Mouse (Mus musculus) stomach, embryonic 14.5 days (tissue): ENCODE results near the gene Dst. TPM values are rescaled to one million over a fixed set of nuclear protein-coding genes. Genes with fewer than 3 reads are reported as not detected.

Experiments
- ATAC-seq: fragments of 200-750 bp; cut with Nextera tagmentation; 2 replicates; pipeline ENCODE4 v1.8.0; 2017; ENCODE audit warnings: low read depth, moderate TSS enrichment; ENCODE audit not compliant: insufficient number of reproducible peaks, insufficient read depth, low FRiP score
- H3K27ac ChIP-seq: fragments of 300-500 bp; sonication (generic); 2 replicates; pipeline ENCODE4 v1.5.1; 2014; ENCODE audit warnings: mild to moderate bottlenecking, low read length, moderate library complexity, mixed read lengths
- H3K27me3 ChIP-seq: fragments of 300-500 bp; sonication (generic); 2 replicates; pipeline ENCODE4 v1.6.1; 2014; ENCODE audit warnings: low read length, control low read depth, mixed read lengths; ENCODE audit not compliant: control insufficient read depth, insufficient read depth
- H3K36me3 ChIP-seq: fragments of 300-500 bp; sonication (generic); 2 replicates; pipeline ENCODE4 v1.6.1; 2014; ENCODE audit warnings: mild to moderate bottlenecking, control low read depth, low read length, moderate library complexity, mixed read lengths; ENCODE audit not compliant: control insufficient read depth, insufficient read depth
- H3K4me1 ChIP-seq: fragments of 300-500 bp; sonication (generic); 2 replicates; pipeline ENCODE4 v1.6.1; 2014; ENCODE audit warnings: low read length, control low read depth, mixed read lengths; ENCODE audit not compliant: control insufficient read depth, insufficient read depth
- H3K4me2 ChIP-seq: fragments of 300-500 bp; sonication (generic); replicated peaks from 2 replicates; pipeline ENCODE4 v1.6.1; 2014; ENCODE audit warnings: low read depth, low read length, control low read depth
- H3K4me3 ChIP-seq: fragments of 300-500 bp; sonication (generic); 2 replicates; pipeline ENCODE4 v1.5.1; 2014; ENCODE audit warnings: low read depth, low read length, control low read depth
- H3K9ac ChIP-seq: fragments of 300-500 bp; sonication (generic); replicated peaks from 2 replicates; pipeline ENCODE4 v1.6.1; 2014; ENCODE audit warnings: low read depth, mild to moderate bottlenecking, control low read depth, low read length, moderate library complexity, mixed read lengths
- H3K9me3 ChIP-seq: fragments of 300-500 bp; sonication (generic); 2 replicates; pipeline ENCODE4 v1.6.1; 2016; ENCODE audit warnings: low read depth, low read length, control low read depth; ENCODE audit not compliant: control insufficient read depth
- WGBS: fragments of 180-500 bp; shearing (Covaris S2); extraction: QIAGEN DNeasy Blood & Tissue Kit; methylation state at CpG from one replicate; pipeline ENCODE4 v1.1.7; 2014; 5-methylcytosine and 5-hydroxymethylcytosine counted together
- polyA plus RNA-seq: library from polyadenylated mRNA; unstranded; fragments of >200 nt; fragmentation: Nextera tagmentation; extraction: Ambion mirVana; gene quantifications from 2 replicates; pipeline ENCODE4 v1.2.1, GENCODE M21; 2014

The Dst gene
- polyA plus RNA-seq, 1 experiment from 2014 or later: 42.0 TPM

- Histone ChIP-seq H3K36me3 (no peaks in the 10 kb centered on the region), H3K27ac (no peak overlapping the region), H3K4me2 (no peak overlapping the region), H3K4me1 (no peaks in the 10 kb centered on the region), H3K9me3 (no peaks in the 10 kb centered on the region), H3K4me3 (no peak overlapping the region), H3K27me3 (no peaks in the 10 kb centered on the region), H3K9ac (no peak overlapping the region)
- no peak for ATAC-seq
- WGBS: 83% methylated on average over 6 of the region's 6 CpGs
These were observed 87.4 kb downstream of the Dst start for GRCm38 (mm10) chr1:33995386-33995785.

DNA sequence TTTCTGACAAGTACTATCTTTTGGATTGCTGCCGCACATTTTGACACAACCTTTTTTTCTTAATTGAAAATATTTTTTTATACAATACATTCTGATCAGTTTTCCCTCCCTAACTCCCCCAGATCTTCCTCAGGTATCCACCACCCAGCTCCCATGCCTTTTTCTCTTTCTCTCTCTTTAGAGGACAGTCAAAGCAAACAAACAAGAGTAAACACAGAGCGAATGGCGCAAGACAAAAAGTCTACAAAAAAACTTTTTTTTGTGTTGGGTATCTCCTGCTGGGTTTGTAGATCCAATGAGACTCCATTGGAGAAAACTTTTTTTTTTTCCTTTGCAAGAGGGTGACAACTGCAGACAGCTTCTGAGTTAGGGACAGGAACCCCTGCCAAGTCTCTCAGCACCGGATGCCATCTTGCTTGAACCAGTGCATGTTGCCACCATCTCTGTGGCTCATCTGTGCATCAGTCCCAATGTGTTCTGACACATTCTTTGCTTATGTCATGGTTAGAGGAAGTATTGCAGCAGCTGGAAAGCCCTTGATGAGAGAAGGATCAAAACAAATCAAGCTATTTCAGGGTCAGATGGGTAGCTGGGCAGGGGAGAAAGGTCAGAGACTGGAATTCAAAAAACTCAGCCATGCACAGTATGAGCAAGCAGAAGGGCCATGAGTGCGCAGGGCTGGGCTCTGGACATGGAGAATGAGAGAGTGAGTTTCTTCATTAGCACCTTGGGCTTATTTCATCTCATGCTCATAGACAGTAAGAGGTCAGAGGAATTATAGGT, 88.3 kb downstream of the Dst start:
- no peak for ATAC-seq
- 76% methylated on average over 5 of the region's 5 CpGs for WGBS

DNA sequence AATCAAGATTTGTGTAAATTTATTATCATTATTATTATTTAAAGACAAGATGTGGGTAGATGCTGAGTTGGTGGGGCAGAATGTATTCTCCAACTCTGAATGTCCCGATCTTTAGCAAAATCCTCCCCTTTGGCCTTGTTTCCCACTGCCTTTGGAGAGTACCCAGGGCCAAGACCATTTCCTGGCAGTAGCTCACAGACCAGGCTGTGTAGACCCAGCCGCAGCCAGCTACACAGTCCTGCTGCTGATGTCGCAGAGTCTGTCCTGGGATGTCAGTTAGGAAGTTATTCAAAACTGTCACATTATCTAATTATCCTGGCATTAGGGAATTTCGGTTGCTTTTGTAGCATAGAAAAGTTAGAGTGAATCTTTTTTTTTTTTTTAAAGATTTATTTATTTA, 94.3 kb downstream of the Dst start:
- Histone ChIP-seq H3K4me3 (no peak overlapping the region), H3K27me3 (no peaks in the 10 kb centered on the region), H3K4me2 (no peak overlapping the region), H3K9me3 (no peaks in the 10 kb centered on the region), H3K36me3 (no peaks in the 10 kb centered on the region), H3K27ac (no peak overlapping the region), H3K4me1 (no peaks in the 10 kb centered on the region), H3K9ac (no peak overlapping the region)
- WGBS: 84% methylated on average over 4 of the region's 4 CpGs
- ATAC-seq: no peak

More for the DNA sequence above, 88.3 kb downstream of the Dst start:
- Histone ChIP-seq H3K9me3 (no peaks in the 10 kb centered on the region), H3K4me2 (no peak overlapping the region), H3K4me3 (no peak overlapping the region), H3K27me3 (no peaks in the 10 kb centered on the region), H3K9ac (no peak overlapping the region), H3K4me1 (no peaks in the 10 kb centered on the region), H3K36me3 (no peaks in the 10 kb centered on the region), H3K27ac (no peak overlapping the region)

DNA sequence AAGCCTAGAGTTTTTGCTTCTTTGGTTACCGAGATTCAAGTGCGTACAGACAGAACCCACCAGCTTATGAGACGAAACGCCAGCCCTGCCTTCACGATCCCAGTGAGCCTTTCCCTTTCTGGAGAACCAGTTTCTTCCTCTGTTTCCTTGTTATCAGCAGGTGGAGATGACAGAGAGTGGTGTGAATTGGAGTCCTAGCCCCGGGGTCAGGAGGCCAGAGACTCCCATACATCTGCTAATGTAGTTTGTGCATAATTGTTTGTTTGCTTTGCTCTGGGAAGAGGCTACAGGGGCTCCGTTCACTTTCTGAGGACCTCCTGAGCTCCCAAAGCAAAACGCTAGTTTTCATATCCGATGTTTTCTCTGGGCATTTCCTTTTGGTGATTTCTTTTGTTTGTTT, 94.9 kb downstream of the Dst start:
- H3K36me3 ChIP-seq: no peaks in the 10 kb centered on the region
- no peak overlapping the region for H3K27ac ChIP-seq
- no peaks in the 10 kb centered on the region for H3K27me3 ChIP-seq
- H3K9ac ChIP-seq: no peak overlapping the region
- 29% methylated on average over 9 of the region's 9 CpGs for WGBS
- no peak overlapping the region for H3K4me2 ChIP-seq
- H3K9me3 ChIP-seq: no peaks in the 10 kb centered on the region
- no peak overlapping the region for H3K4me3 ChIP-seq
- ATAC-seq: no peak
- no peaks in the 10 kb centered on the region for H3K4me1 ChIP-seq

GRCm38 (mm10) chr1:34005238-34005725, 97.3 kb downstream of the Dst start:
- Histone ChIP-seq H3K4me2 (peak overlapping the region; percentile 67), H3K27ac (no peak overlapping the region; the same call in 1 of the 2 replicates)
- peak; percentile 11; the same call in 1 of the 2 replicates for ATAC-seq

DNA sequence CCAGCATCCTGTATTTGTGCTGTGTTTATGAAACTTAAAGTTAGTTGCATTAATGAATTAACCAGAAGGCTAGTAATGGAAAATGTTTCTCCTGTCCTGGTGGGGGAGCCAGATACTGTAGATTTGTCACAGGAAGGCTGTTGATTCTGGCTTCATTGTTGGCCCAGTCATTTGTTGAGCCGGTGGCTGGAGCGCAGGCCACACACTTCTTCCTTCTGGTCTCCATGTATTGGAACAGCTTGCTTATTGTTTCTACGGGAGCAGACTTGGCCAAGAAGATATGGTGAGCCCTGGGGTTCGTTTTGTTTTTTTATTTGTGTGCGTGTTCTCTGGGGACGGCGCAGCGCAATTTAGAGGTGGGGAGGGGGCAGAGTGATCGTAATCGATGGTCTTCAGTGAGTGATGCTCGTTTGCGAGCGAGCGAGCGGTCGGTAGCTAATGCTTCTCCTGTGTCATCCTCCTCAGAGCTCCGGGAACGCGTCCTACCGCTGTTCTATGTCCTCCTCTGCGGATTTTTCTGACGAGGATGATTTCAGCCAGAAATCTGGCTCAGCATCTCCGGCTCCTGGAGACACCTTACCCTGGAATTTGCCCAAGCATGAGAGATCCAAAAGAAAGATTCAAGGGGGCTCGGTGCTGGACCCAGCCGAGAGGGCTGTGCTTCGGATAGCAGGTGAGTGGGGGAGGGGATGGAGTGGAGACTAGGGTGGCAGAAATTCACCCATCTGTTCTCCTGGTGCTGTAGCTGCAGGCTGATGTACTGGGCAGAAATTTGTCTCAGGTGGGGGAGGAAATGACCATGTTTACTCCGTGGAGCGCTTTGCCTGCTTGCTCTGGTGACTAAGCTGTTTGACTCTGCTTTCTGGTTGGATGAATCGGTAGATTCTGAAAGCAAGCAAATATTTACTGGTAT, 98.0 kb downstream of the Dst start:
- peak overlapping the region; percentile 67 for H3K4me2 ChIP-seq
- H3K4me1 ChIP-seq: no peaks in the 10 kb centered on the region
- peak overlapping the region; percentile 37 for H3K4me3 ChIP-seq
- ATAC-seq: peak; percentile 80
- peak overlapping the region; percentile 23 for H3K9ac ChIP-seq
- 1% methylated on average over 29 of the region's 29 CpGs for WGBS
- H3K27me3 ChIP-seq: peaks cover 3% of the 10 kb centered on the region; the same call in 1 of the 2 replicates
- no peaks in the 10 kb centered on the region for H3K9me3 ChIP-seq
- H3K27ac ChIP-seq: peak overlapping the region; percentile 6; the same call in 1 of the 2 replicates
- H3K36me3 ChIP-seq: no peaks in the 10 kb centered on the region

More at GRCm38 (mm10) chr1:34005238-34005725, 97.3 kb downstream of the Dst start:
- peak overlapping the region; percentile 37 for H3K4me3 ChIP-seq
- no peaks in the 10 kb centered on the region for H3K27me3 ChIP-seq
- H3K9me3 ChIP-seq: no peaks in the 10 kb centered on the region
- H3K4me1 ChIP-seq: no peaks in the 10 kb centered on the region
- H3K36me3 ChIP-seq: no peaks in the 10 kb centered on the region
- H3K9ac ChIP-seq: 0 out of 2 replicates have a peak overlapping the region, but pooled peaks have one; percentile 23
- WGBS: 5% methylated on average over 10 of the region's 10 CpGs

DNA sequence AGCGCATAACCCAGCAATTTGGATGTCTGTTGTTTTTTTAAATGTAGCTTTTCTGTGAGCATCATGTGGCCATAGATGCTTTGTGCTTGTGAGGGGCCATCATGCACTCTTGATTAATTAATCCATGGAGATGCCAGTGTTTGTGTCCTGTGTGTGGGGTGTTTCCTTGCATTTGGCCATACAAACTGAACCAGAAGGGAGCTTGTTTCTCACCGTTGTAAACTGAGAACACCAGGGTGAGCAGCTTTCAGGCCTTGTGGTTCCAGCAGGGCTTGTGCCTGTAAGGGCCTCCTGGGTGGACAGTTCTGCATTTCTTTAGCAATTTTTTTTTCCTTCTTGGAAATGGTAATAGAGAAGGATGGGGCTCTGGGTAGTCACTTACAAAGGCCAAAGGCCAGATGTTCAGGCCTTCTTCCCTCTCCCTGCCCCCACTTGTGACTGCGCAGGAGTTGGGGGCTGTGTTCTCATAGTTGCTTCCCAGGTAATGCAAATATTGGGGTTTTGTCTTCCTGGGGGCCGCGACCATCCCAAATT, 98.9 kb downstream of the Dst start:
- H3K4me3 ChIP-seq: peak overlapping the region; percentile 37; the same call in 1 of the 2 replicates
- no peaks in the 10 kb centered on the region for H3K4me1 ChIP-seq
- ATAC-seq: no peak
- 55% methylated on average over 5 of the region's 5 CpGs for WGBS
- no peaks in the 10 kb centered on the region for H3K9me3 ChIP-seq
- H3K9ac ChIP-seq: no peak overlapping the region
- no peak overlapping the region for H3K27ac ChIP-seq
- H3K4me2 ChIP-seq: peak overlapping the region; percentile 67; the same call in 1 of the 2 replicates
- peaks cover 3% of the 10 kb centered on the region; the same call in 1 of the 2 replicates for H3K27me3 ChIP-seq
- H3K36me3 ChIP-seq: no peaks in the 10 kb centered on the region

DNA sequence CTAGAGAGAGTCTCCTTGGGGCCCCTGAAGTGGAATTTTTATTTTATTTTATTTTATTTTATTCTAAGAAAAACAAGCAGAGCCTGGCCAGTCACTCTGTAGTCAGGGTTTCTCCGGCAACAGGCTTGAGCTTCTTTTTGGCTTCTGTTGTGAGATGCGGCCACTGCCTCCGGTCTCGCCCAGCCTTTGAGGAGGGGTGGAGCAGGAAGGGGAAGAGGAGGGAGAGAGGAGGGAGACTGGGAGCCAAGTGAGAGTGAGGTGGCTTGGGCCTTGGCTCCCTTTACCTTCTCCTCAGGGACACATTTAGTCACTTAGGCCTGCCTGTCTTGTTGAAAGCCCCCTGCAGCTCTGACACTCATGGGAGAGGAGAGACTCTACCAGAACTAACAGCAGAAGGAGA, 99.4 kb downstream of the Dst start:
- H3K4me3 ChIP-seq: 0 out of 2 replicates have a peak overlapping the region, but pooled peaks have one; percentile 37
- H3K27ac ChIP-seq: no peak overlapping the region
- no peaks in the 10 kb centered on the region for H3K36me3 ChIP-seq
- no peak overlapping the region for H3K4me2 ChIP-seq
- no peaks in the 10 kb centered on the region for H3K4me1 ChIP-seq
- H3K9ac ChIP-seq: no peak overlapping the region
- H3K9me3 ChIP-seq: no peaks in the 10 kb centered on the region
- ATAC-seq: no peak
- WGBS: 76% methylated on average over 4 of the region's 4 CpGs
- peaks cover 3% of the 10 kb centered on the region; the same call in 1 of the 2 replicates for H3K27me3 ChIP-seq
